Mouse (Mus musculus): Measurements from ENCODE around the gene Lgsn.

DNA sequence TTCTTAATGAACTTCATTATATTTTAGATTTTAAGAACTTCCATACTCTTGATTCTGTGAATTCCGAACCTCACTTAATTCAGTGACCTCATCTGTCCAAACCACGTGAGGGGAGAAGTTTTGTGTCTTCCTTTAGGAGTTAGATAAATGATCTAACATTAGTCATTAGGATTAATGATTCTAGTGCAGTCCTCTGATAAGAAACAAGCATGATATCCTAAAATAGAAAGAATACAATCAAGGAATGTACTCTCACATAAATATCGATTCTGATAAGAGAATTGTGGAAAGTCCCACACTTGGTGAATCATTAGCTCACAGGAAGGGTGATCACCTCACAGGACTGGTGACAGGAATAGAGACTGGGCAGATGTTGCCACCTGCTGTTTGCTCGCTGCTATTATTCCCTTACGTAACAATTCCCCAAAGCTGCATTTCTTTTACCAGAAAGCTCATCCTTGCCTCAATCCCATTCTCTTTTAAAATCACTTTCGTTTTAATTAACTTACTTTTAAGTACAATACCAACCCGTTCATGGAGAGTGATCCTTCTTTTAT lies 22.3 kb upstream of the Lgsn start:
- TF ChIP-seq CTCF (IDR thresholded peaks at IDR 0.05; ENCODE audit: control insufficient read depth, insufficient read depth, insufficient read length) (peak; percentile 53), FOSL1 (IDR thresholded peaks at IDR 0.05; ENCODE audit: insufficient read depth, low read length, poor library complexity, severe bottlenecking) (no peak), MYOD1 (IDR thresholded peaks at IDR 0.05; ENCODE audit: control insufficient read depth, insufficient read length, low read depth) (no peak), CEBPB (IDR thresholded peaks at IDR 0.05; ENCODE audit: low read depth) (peak; percentile 18), USF1 (IDR thresholded peaks at IDR 0.05; ENCODE audit: low read depth) (peak; percentile 68), MAX (IDR thresholded peaks at IDR 0.05) (no peak), MYOG (IDR thresholded peaks at IDR 0.05; ENCODE audit: control insufficient read depth, extremely low read depth, insufficient read length) (no peak)

Data from C2C12 (cell line).